Mouse (Mus musculus) olfactory bulb, adult 2 months (tissue): ENCODE data around the gene Pgpep1.

Source experiments
- CTCF ChIP-seq: fragments of 200-500 bp; IDR thresholded peaks from 2 replicates; pipeline ENCODE4 v1.5.1; 2012; ENCODE audit warnings: low read depth, mild to moderate bottlenecking, low read length, moderate library complexity; ENCODE audit not compliant: insufficient read depth
- POLR2A ChIP-seq: fragments of 200-500 bp; IDR thresholded peaks from 2 replicates; pipeline ENCODE4 v1.6.1; 2012; ENCODE audit warnings: mild to moderate bottlenecking, low read depth, low read length, moderate library complexity; ENCODE audit not compliant: insufficient read depth

DNA sequence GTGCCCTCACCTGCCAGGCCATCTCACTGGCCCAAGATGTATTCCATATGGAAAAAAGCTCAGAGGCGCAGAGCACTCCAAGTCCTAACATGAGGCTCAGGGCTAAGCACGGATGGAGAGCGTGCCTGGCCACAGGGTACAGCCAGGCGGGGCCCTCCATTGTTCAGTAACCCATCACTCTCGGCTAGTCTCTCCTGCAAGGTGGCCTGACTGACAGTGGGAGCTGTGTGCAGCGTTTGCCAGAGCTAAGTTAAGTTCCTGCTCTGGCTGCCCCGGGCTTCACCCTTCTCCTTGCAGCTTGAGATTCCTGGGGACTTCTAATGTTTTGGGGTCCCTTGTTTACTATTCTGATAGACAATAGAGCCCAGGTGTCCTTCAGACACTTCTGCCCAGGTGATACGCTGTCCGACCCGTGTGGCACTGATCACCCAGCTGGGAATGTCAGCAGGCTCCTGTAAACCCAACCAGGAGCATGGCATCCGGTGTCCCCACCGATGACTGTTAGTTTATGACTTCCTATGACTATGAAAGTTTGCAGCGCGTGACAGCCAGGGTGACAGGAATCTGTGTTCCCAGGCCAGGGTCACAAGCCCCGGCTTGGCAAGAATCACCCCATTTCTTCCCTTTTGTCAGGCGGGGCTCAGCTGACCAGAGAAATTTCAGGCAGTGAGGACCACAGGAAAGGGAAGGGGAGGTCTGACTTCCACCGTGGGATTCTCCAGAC is 14.5 kb downstream of the Pgpep1 start:
- TF ChIP-seq CTCF (no peak), POLR2A (no peak)
